Mouse (Mus musculus) cortical plate, adult 2 months (tissue): ENCODE data around the gene Dffb.
"Not testable (repeated sequence)": the region's sequence is repeated elsewhere in the genome, so short reads cannot be mapped to it uniquely, and the experiment has no call there.

ENCODE experiments used
- CTCF ChIP-seq: fragments of 200-500 bp; IDR thresholded peaks from 2 replicates; pipeline ENCODE4 v1.5.1; 2011; ENCODE audit warnings: mild to moderate bottlenecking, control low read depth, low read length; ENCODE audit not compliant: insufficient read depth; ENCODE audit errors: extremely low read depth
- POLR2A ChIP-seq: fragments of 200-500 bp; IDR thresholded peaks from 2 replicates; pipeline ENCODE4 v1.6.1; 2011; ENCODE audit warnings: mild to moderate bottlenecking, low read length, control low read depth; ENCODE audit not compliant: insufficient read depth; ENCODE audit errors: extremely low read depth

DNA sequence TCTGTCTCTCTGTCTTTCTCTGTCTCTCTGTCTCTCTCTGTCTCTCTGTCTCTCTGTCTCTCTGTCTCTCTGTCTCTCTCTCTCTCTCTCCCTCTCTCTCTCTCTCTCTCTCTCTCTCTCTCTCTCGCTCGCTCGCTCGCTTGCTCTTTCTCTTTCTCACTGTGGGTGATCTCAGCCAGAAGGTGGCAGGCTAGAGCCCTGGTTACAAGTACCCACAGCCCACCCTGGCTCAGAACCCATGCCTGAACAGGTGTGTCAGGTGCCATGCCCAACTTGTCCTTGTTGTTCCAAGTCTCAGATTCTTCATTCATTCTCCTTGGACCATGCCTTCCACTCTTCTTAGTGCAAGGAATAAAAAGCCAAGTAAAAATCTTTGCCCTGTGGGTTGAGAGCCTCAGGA, 52.8 kb downstream of the Dffb start:
- not testable (repeated sequence) for TF ChIP-seq CTCF, POLR2A
